Mouse (Mus musculus) spleen, adult 2 months (tissue): Measurements from ENCODE around the gene A930033H14Rik.

Experiments used
- CTCF ChIP-seq: fragments of 200-500 bp; IDR thresholded peaks from 2 replicates; pipeline ENCODE4 v1.5.1; 2011; ENCODE audit warnings: mild to moderate bottlenecking, inconsistent platforms; ENCODE audit not compliant: insufficient read depth, insufficient read length, insufficient replicate concordance; ENCODE audit errors: extremely low read depth
- POLR2A ChIP-seq: fragments of 200-500 bp; IDR thresholded peaks from 2 replicates; pipeline ENCODE4 v1.6.1; 2011; ENCODE audit warnings: low read depth, low read length, inconsistent platforms

- TF ChIP-seq POLR2A, result no peak
- no peak for TF ChIP-seq CTCF
Measured at GRCm38 (mm10) chr10:69225471-69225870, 12.6 kb upstream of the A930033H14Rik start.
